Mouse (Mus musculus): ENCODE data around the gene Atrnl1. TPM values are rescaled to one million over a fixed set of nuclear protein-coding genes. Genes with fewer than 3 reads are reported as not detected.
"Not testable (repeated sequence)": the region's sequence is repeated elsewhere in the genome, so short reads cannot be mapped to it uniquely, and the experiment has no call there.

Atrnl1 gene
- polyA plus RNA-seq, 1 experiment from 2014 or later: 4.5 TPM

- DNase-seq (ENCODE audit: low spot score): no peak
- H3K4me3 ChIP-seq: no peak overlapping the region
- WGBS: 66% methylated on average over 21 of the region's 21 CpGs
- H3K36me3 ChIP-seq: 0 out of 2 replicates have a peak, but pooled peaks cover 4% of the 10 kb centered on the region
- H3K27ac ChIP-seq: peak overlapping the region; percentile 12; the same call in 1 of the 2 replicates
- no peaks in the 10 kb centered on the region for H3K27me3 ChIP-seq (ENCODE audit: insufficient read depth, poor library complexity, severe bottlenecking)
- H3K4me1 ChIP-seq (replicated peaks): peaks cover 25% of the 10 kb centered on the region
- no peaks in the 10 kb centered on the region for H3K9me3 ChIP-seq
These were observed 375.4 kb downstream of the Atrnl1 start for GRCm38 (mm10) chr19:57985918-57986900.

GRCm38 (mm10) chr19:57987696-57988393, 377.0 kb downstream of the Atrnl1 start:
- H3K36me3 ChIP-seq: 0 out of 2 replicates have a peak, but pooled peaks cover 4% of the 10 kb centered on the region
- no peak overlapping the region for H3K27ac ChIP-seq
- no peak overlapping the region for H3K4me3 ChIP-seq
- 92% methylated on average over 17 of the region's 17 CpGs for WGBS
- H3K27me3 ChIP-seq (ENCODE audit: insufficient read depth, poor library complexity, severe bottlenecking): no peaks in the 10 kb centered on the region
- H3K4me1 ChIP-seq (replicated peaks): peaks cover 25% of the 10 kb centered on the region
- no peak for DNase-seq (ENCODE audit: low spot score)
- H3K9me3 ChIP-seq: no peaks in the 10 kb centered on the region

GRCm38 (mm10) chr19:57988559-57989093, 377.8 kb downstream of the Atrnl1 start:
- no peaks in the 10 kb centered on the region for H3K27me3 ChIP-seq (ENCODE audit: insufficient read depth, poor library complexity, severe bottlenecking)
- WGBS: 74% methylated on average over 10 of the region's 10 CpGs
- no peak overlapping the region for H3K4me3 ChIP-seq
- H3K4me1 ChIP-seq (replicated peaks): peaks cover 25% of the 10 kb centered on the region
- no peak for DNase-seq (ENCODE audit: low spot score)
- H3K36me3 ChIP-seq: 0 out of 2 replicates have a peak, but pooled peaks cover 4% of the 10 kb centered on the region
- H3K27ac ChIP-seq: no peak overlapping the region
- H3K9me3 ChIP-seq: no peaks in the 10 kb centered on the region

- no peaks in the 10 kb centered on the region for H3K27me3 ChIP-seq (ENCODE audit: insufficient read depth, poor library complexity, severe bottlenecking)
- H3K4me1 ChIP-seq (replicated peaks): peaks cover 15% of the 10 kb centered on the region
- 0 out of 2 replicates have a peak, but pooled peaks cover 4% of the 10 kb centered on the region for H3K36me3 ChIP-seq
- no peak for DNase-seq (ENCODE audit: low spot score)
- no peaks in the 10 kb centered on the region for H3K9me3 ChIP-seq
- H3K27ac ChIP-seq: no peak overlapping the region
- no peak overlapping the region for H3K4me3 ChIP-seq
- WGBS: 83% methylated on average over 14 of the region's 14 CpGs
These were observed 380.4 kb downstream of the Atrnl1 start for GRCm38 (mm10) chr19:57991099-57991760.

GRCm38 (mm10) chr19:57994174-57994833, 383.5 kb downstream of the Atrnl1 start:
- not testable (repeated sequence) for H3K36me3 ChIP-seq; H3K4me1 ChIP-seq (replicated peaks); H3K27me3 ChIP-seq (ENCODE audit: insufficient read depth, poor library complexity, severe bottlenecking); DNase-seq (ENCODE audit: low spot score); H3K27ac ChIP-seq; H3K4me3 ChIP-seq; H3K9me3 ChIP-seq
- 89% methylated on average over 15 of the region's 15 CpGs for WGBS

DNA sequence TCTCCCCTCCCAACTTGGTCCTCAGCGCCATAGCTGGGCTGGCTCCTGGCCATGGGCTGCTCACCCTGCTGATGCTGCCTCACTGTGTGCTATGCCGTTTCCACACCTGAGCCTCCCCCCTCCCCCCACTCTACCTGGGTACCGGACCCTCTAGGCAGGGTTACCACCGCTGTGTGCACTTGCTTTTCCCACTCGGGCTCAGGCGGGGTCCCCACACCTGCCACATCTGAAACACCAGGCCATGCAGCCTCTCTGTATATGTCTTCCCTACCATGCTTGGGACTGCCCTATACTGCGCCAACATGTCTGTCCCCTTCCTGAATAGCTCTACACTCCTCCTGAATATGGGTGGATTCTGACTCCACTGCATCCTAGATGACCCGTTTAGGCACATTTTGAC, 384.2 kb downstream of the Atrnl1 start:
- Histone ChIP-seq H3K4me3 (no peak overlapping the region), H3K27ac (no peak overlapping the region), H3K9me3 (no peaks in the 10 kb centered on the region), H3K4me1 (replicated peaks) (no peaks in the 10 kb centered on the region; the same call in 1 of the 2 replicates), H3K36me3 (no peaks in the 10 kb centered on the region), H3K27me3 (ENCODE audit: insufficient read depth, poor library complexity, severe bottlenecking) (no peaks in the 10 kb centered on the region)
- 93% methylated on average over 8 of the region's 8 CpGs for WGBS
- no peak for DNase-seq (ENCODE audit: low spot score)

- Histone ChIP-seq H3K4me3 (no peak overlapping the region), H3K36me3 (no peaks in the 10 kb centered on the region), H3K27me3 (ENCODE audit: insufficient read depth, poor library complexity, severe bottlenecking) (no peaks in the 10 kb centered on the region), H3K9me3 (no peaks in the 10 kb centered on the region), H3K27ac (no peak overlapping the region), H3K4me1 (replicated peaks) (no peaks in the 10 kb centered on the region)
- WGBS: 47% methylated on average over 4 of the region's 4 CpGs
- peak; percentile 54 for DNase-seq (ENCODE audit: low spot score)
These were observed 387.1 kb downstream of the Atrnl1 start for GRCm38 (mm10) chr19:57997961-57998360.

GRCm38 (mm10) chr19:58011636-58012035, 400.8 kb downstream of the Atrnl1 start:
- WGBS: 83% methylated on average over 1 of the region's 1 CpGs
- Histone ChIP-seq H3K27ac (no peak overlapping the region), H3K4me3 (no peak overlapping the region), H3K36me3 (no peaks in the 10 kb centered on the region), H3K4me1 (replicated peaks) (no peaks in the 10 kb centered on the region), H3K27me3 (ENCODE audit: insufficient read depth, poor library complexity, severe bottlenecking) (no peaks in the 10 kb centered on the region), H3K9me3 (no peaks in the 10 kb centered on the region)
- DNase-seq (ENCODE audit: low spot score): no peak

GRCm38 (mm10) chr19:58015741-58016140, 404.9 kb downstream of the Atrnl1 start:
- Histone ChIP-seq H3K9me3 (no peaks in the 10 kb centered on the region), H3K27me3 (ENCODE audit: insufficient read depth, poor library complexity, severe bottlenecking) (no peaks in the 10 kb centered on the region), H3K27ac (no peak overlapping the region), H3K4me3 (no peak overlapping the region), H3K36me3 (no peaks in the 10 kb centered on the region), H3K4me1 (replicated peaks) (no peaks in the 10 kb centered on the region)
- DNase-seq (ENCODE audit: low spot score): no peak
- 95% methylated on average over 6 of the region's 6 CpGs for WGBS

DNA sequence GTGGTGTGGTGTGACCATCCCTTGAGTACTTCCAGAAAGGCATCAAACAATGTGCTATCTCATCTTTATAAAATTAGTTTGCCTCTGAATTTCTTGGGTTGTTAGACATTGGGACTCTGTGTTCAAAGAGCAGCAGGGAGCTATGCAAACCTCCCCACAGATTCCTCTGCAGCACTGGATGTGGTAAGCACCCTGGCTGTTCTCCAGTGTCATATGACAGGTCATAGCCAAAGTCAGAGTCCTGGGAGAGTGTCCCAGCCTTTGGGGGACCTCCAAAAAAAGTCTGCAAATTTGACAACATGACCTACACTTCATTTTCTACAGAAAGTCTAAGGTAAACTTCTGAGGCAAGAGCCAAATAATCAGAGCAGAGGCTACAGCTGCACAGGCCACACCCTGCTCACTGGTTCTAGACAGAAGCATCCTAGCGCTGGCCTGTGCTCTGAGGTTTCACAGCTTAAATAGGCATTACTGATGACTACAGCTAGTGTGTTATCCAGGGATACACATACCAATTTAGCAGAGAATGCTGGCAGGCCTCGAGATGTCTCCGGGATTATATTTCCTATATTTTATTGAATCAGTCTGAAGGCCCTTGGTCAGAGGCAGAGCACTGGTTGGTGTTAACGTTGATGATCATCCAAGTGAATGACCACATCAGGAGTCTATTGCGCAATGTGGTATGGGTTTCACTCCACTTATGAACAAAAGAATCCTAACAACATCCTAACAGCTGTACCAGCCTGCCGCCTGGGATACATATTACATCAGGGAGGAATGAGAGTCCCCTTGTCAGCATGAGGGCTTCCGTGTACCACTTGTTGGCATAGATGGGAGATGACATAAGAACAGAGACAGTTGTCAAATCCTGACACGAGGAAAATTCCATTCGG, 406.0 kb downstream of the Atrnl1 start:
- Histone ChIP-seq H3K9me3 (no peaks in the 10 kb centered on the region), H3K4me3 (no peak overlapping the region), H3K4me1 (replicated peaks) (no peaks in the 10 kb centered on the region), H3K36me3 (no peaks in the 10 kb centered on the region), H3K27ac (no peak overlapping the region), H3K27me3 (ENCODE audit: insufficient read depth, poor library complexity, severe bottlenecking) (no peaks in the 10 kb centered on the region)
- 93% methylated on average over 9 of the region's 9 CpGs for WGBS
- no peak for DNase-seq (ENCODE audit: low spot score)

DNA sequence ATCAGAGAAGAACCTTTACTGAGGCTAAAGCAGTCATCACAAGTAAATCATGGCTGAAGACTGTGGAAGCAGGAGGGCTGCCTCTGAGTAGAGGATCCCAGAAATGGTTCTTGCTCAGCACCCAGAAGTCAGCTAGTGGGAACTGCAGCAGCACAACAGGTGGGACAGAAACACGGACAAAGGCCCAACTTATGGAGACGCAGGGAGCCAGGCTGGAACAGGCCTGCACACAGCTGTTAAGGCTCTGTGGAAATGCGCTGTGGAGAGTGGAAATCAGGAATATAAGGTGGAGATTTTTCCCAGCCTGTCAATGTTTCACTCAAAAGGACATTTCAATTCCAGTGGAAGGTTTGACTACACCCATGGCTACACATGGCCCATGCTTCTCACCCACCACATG, 406.6 kb downstream of the Atrnl1 start:
- Histone ChIP-seq H3K4me3 (no peak overlapping the region), H3K27ac (no peak overlapping the region), H3K36me3 (no peaks in the 10 kb centered on the region), H3K4me1 (replicated peaks) (no peaks in the 10 kb centered on the region), H3K9me3 (no peaks in the 10 kb centered on the region), H3K27me3 (ENCODE audit: insufficient read depth, poor library complexity, severe bottlenecking) (no peaks in the 10 kb centered on the region)
- 93% methylated on average over 3 of the region's 3 CpGs for WGBS
- DNase-seq (ENCODE audit: low spot score): no peak
